Mouse (Mus musculus) midbrain, embryonic 11.5 days (tissue): Measurements from ENCODE around the gene Rft1. TPM values are rescaled to one million over a fixed set of nuclear protein-coding genes. Genes with fewer than 3 reads are reported as not detected.

Experiments used
- ATAC-seq: fragments of 200-750 bp; cut with Nextera tagmentation; 2 replicates; pipeline ENCODE4 v1.8.0; 2017; ENCODE audit warnings: moderate TSS enrichment, moderate library complexity; ENCODE audit not compliant: low FRiP score
- DNase-seq: peaks from one replicate; pipeline ENCODE4 v3.0.0; 2015; ENCODE audit warnings: low spot score; ENCODE audit errors: missing footprints
- H3K27ac ChIP-seq: fragments of 300-500 bp; sonication (generic); 2 replicates; pipeline ENCODE4 v1.5.1; 2014; ENCODE audit warnings: low read depth, low read length
- H3K27me3 ChIP-seq: fragments of 300-500 bp; sonication (generic); 2 replicates; pipeline ENCODE4 v1.6.1; 2014; ENCODE audit warnings: mild to moderate bottlenecking, low read length, moderate library complexity, mixed read lengths; ENCODE audit not compliant: control insufficient read depth, insufficient read depth
- H3K36me3 ChIP-seq: fragments of 300-500 bp; sonication (generic); 2 replicates; pipeline ENCODE4 v1.6.1; 2014; ENCODE audit warnings: mild to moderate bottlenecking, low read length, moderate library complexity, mixed read lengths; ENCODE audit not compliant: control insufficient read depth, insufficient read depth
- H3K4me1 ChIP-seq: fragments of 300-500 bp; sonication (generic); 2 replicates; pipeline ENCODE4 v1.6.1; 2014; ENCODE audit warnings: low read length; ENCODE audit not compliant: control insufficient read depth, insufficient read depth
- H3K4me2 ChIP-seq: fragments of 300-500 bp; sonication (generic); 2 replicates; pipeline ENCODE4 v1.6.1; 2014; ENCODE audit warnings: mild to moderate bottlenecking, moderate library complexity
- H3K4me3 ChIP-seq: fragments of 300-500 bp; sonication (generic); 2 replicates; pipeline ENCODE4 v1.5.1; 2014; ENCODE audit warnings: low read depth, low read length
- H3K9ac ChIP-seq: fragments of 300-500 bp; sonication (generic); 2 replicates; pipeline ENCODE4 v1.6.1; 2014; ENCODE audit warnings: low read length
- H3K9me3 ChIP-seq: fragments of 300-500 bp; sonication (generic); 2 replicates; pipeline ENCODE4 v1.6.1; 2016; ENCODE audit warnings: low read length; ENCODE audit not compliant: control insufficient read depth
- WGBS: fragments of 180-500 bp; shearing (Covaris S2); extraction: QIAGEN DNeasy Blood & Tissue Kit; methylation state at CpG from one replicate; pipeline ENCODE4 v1.1.7; 2014; 5-methylcytosine and 5-hydroxymethylcytosine counted together
- polyA plus RNA-seq: library from polyadenylated mRNA; unstranded; fragments of >200 nt; fragmentation: Nextera tagmentation; extraction: Ambion mirVana; gene quantifications from 2 replicates; pipeline ENCODE4 v1.2.1, GENCODE M21; 2014

Rft1 gene
- polyA plus RNA-seq, 1 experiment from 2014 or later = 11.0 TPM

DNA sequence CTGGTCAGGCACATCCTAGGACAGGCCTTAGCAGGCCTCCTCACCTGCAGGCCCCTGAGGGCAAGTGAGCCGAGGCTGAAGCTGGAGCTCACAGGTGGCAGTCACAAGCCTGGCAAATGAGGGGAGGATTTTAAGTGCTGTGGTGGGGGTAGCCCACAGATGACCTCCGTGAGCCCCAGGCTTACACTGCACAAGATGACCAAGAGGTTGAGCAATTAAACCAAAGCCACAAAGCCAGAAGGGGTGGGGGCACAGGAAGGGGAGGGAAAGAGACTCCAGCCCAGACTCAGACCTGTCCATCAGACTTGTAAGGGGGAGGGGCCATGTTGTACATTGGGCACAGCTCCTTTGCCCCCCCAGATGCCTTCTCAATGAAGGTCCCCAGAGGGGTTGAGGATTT lies 37.4 kb upstream of the Rft1 start:
- no peak for DNase-seq
- ATAC-seq = no peak
- no peaks in the 10 kb centered on the region for H3K36me3 ChIP-seq
- no peaks in the 10 kb centered on the region; the same call in 1 of the 2 replicates for H3K4me1 ChIP-seq
- no peak overlapping the region for H3K4me3 ChIP-seq
- H3K27me3 ChIP-seq = no peaks in the 10 kb centered on the region
- H3K9ac ChIP-seq = no peak overlapping the region
- no peaks in the 10 kb centered on the region for H3K9me3 ChIP-seq
- no peak overlapping the region for H3K4me2 ChIP-seq
- H3K27ac ChIP-seq = no peak overlapping the region
- WGBS = 74% methylated on average over 2 of the region's 2 CpGs

DNA sequence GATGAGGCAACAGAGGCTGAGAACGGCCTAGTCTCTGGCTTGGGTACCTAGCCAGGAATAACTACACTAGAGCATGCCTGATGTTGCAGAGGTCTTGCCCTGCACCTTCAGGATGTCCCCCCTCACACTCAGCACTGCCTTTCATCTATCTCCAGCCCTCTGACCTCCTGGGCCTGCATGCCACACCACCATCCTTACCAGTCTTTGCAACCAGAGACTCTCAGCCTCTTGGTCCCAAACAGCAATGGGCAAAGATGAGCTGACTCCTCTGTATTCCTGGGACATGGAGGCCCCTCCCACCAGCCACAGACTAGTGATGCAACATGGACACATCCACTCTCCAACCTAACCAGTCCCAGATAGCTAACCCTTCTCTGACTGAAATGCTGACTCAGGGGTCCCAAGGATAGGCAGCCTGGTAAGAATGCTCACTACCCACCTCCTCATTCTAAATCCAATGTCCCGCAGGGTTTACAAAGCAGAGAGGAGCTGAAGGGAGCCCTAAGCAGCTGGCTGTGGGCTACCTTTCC lies 35.3 kb upstream of the Rft1 start:
- Histone ChIP-seq H3K4me3 (no peak overlapping the region), H3K4me2 (no peak overlapping the region), H3K4me1 (0 out of 2 replicates have a peak, but pooled peaks cover 2% of the 10 kb centered on the region), H3K9me3 (no peaks in the 10 kb centered on the region), H3K36me3 (no peaks in the 10 kb centered on the region), H3K27ac (no peak overlapping the region), H3K27me3 (no peaks in the 10 kb centered on the region), H3K9ac (no peak overlapping the region)
- ATAC-seq (no peak), DNase-seq (no peak)
- 81% methylated on average over 2 of the region's 2 CpGs for WGBS

DNA sequence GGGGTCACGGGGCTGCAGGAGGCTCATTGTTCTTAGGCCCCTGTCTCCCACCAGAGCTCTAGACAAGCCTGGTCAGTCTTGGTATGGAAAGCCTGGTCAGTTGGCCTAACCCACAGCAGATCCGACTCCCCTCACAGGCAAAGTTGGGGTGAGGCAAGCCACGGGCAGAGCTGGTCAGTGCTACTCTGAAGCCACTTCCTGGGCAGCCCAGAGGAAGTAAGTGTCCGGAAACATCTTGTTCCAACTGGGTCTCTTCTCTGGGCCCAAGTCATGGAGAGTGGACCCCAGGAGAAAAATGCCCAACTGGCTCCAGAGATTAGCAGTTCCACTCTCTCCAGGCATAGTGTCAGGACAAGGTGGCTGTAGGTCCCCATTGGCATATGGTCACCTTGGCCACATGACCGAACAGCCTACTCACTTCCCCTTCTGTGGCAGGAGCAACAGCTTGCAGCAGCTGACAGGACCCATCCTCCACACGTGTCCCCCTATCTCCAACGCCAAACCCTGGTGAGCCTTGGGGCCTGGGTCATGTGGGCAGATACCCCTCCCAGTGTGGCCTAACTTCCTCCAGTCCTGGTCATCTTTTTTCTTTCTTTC lies 34.1 kb upstream of the Rft1 start:
- Histone ChIP-seq H3K27me3 (no peaks in the 10 kb centered on the region), H3K4me2 (no peak overlapping the region), H3K4me1 (peaks cover 5% of the 10 kb centered on the region; the same call in 1 of the 2 replicates), H3K4me3 (no peak overlapping the region), H3K27ac (no peak overlapping the region), H3K36me3 (no peaks in the 10 kb centered on the region), H3K9me3 (no peaks in the 10 kb centered on the region), H3K9ac (no peak overlapping the region)
- no peak for DNase-seq
- WGBS = 81% methylated on average over 7 of the region's 7 CpGs
- no peak for ATAC-seq

DNA sequence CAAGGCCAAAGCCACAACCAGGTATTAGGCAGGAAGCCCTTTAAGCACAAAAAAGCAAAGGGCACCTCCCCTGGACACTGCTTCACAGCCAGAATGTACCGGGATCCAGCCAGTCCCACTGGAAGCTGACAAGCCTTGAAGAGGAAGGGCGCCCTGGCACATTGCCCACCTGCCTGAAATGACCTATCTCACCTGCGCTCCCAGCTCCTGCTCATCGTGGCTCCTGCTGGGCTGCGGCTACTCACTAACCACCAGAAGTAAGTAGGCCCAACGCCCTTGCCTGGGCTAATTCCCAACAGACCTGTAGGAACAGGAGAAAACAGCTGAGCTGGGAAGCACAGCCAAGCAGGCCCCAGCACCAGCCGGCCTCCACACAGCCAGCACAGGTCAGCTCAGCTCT lies 32.0 kb upstream of the Rft1 start:
- ATAC-seq (no peak), DNase-seq (no peak)
- no peaks in the 10 kb centered on the region for H3K36me3 ChIP-seq
- 86% methylated on average over 7 of the region's 7 CpGs for WGBS
- H3K27ac ChIP-seq = no peak overlapping the region
- H3K4me1 ChIP-seq = peaks cover 18% of the 10 kb centered on the region
- H3K9ac ChIP-seq = no peak overlapping the region
- no peaks in the 10 kb centered on the region for H3K9me3 ChIP-seq
- peaks cover 9% of the 10 kb centered on the region for H3K27me3 ChIP-seq
- H3K4me3 ChIP-seq = no peak overlapping the region
- no peak overlapping the region for H3K4me2 ChIP-seq

DNA sequence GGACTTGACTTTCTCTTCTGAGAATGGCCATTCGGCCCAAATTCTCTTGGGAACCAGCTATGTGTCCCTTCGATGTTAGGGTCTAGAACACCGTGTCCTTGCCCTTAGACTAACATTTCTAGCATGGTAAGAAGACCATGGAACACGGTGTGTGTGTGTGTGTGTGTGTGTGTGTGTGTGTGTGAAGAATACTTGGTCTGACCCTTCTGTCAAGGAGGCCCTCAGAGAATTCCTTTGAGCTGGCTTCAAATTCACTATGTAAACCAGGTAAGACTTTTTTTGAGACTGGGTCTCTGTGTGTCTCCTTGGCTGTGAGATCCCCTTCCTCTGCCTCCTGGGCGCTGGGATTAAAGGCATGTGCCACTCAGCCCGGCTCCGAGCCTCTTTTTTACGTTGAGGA lies 31.6 kb upstream of the Rft1 start:
- peaks cover 18% of the 10 kb centered on the region for H3K4me1 ChIP-seq
- no peak for ATAC-seq
- H3K4me2 ChIP-seq = no peak overlapping the region
- WGBS = 87% methylated on average over 8 of the region's 8 CpGs
- no peak for DNase-seq
- no peak overlapping the region for H3K27ac ChIP-seq
- no peaks in the 10 kb centered on the region for H3K36me3 ChIP-seq
- H3K9me3 ChIP-seq = no peaks in the 10 kb centered on the region
- H3K27me3 ChIP-seq = peaks cover 9% of the 10 kb centered on the region
- no peak overlapping the region for H3K9ac ChIP-seq
- no peak overlapping the region for H3K4me3 ChIP-seq

DNA sequence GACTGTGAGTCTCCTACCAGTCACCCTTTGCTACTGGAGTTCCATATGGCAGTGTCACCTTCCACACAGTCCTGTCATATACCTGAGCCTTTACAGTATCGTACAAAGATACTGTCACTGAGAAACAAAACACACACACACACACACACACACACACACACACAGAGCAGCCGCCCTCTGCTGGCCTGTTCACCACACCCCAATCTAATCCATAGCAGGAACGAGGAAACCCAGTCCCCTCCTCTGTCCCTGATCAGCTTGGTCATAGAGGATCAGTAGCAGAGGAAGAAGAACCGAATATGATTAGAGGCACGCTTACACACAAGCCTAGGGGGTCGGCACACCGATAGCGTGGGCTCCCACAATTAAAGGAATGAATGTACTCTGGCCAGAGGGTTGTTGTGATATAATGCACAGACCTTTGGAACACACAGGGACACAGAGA lies 29.9 kb upstream of the Rft1 start:
- H3K4me3 ChIP-seq = no peak overlapping the region
- H3K36me3 ChIP-seq = no peaks in the 10 kb centered on the region
- peaks cover 9% of the 10 kb centered on the region for H3K27me3 ChIP-seq
- 69% methylated on average over 8 of the region's 8 CpGs for WGBS
- H3K9me3 ChIP-seq = no peaks in the 10 kb centered on the region
- no peak for ATAC-seq
- H3K4me1 ChIP-seq = peaks cover 18% of the 10 kb centered on the region
- no peak for DNase-seq
- H3K27ac ChIP-seq = no peak overlapping the region
- H3K4me2 ChIP-seq = no peak overlapping the region
- no peak overlapping the region for H3K9ac ChIP-seq

DNA sequence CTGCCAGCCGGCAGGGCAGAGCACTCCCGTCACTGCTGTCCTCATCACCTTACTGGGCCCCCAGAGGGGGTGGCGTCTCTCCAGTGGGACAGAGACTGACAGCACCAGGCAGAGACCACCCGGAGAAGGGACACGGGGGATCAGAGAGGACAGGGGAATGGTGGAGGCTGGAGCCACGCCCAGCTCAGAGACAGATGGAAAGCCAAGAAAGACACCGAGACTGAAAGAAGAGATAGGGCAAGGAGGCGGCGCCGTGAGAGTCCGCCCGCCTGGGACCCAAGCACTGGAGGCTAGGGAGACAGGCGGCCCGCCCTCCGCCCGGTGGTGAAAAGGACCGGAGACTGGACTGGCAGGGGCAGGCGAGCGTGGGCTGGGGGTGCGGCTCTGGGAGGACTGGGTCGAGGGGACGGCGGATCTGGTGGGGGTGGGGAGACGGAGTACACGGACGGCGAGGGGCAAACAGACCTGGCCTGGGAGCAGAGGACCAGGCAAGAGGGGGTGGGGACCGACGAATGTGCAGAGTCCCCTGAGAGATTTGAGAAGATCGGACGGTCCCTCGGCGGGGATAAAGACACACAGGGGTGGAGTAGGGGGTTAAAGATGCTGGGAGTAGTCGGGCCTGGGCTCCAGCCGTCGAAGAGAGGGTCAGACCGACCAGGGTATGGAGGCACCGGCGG lies 28.9 kb upstream of the Rft1 start:
- H3K4me3 ChIP-seq = peak overlapping the region; percentile 41
- H3K9me3 ChIP-seq = no peaks in the 10 kb centered on the region
- peak; percentile 71 for ATAC-seq
- no peak overlapping the region for H3K27ac ChIP-seq
- DNase-seq = peak; percentile 95
- peak overlapping the region; percentile 58 for H3K9ac ChIP-seq
- H3K27me3 ChIP-seq = peaks cover 9% of the 10 kb centered on the region
- peaks cover 18% of the 10 kb centered on the region for H3K4me1 ChIP-seq
- no peaks in the 10 kb centered on the region for H3K36me3 ChIP-seq
- WGBS = 1% methylated on average over 38 of the region's 39 CpGs
- peak overlapping the region; percentile 56 for H3K4me2 ChIP-seq

DNA sequence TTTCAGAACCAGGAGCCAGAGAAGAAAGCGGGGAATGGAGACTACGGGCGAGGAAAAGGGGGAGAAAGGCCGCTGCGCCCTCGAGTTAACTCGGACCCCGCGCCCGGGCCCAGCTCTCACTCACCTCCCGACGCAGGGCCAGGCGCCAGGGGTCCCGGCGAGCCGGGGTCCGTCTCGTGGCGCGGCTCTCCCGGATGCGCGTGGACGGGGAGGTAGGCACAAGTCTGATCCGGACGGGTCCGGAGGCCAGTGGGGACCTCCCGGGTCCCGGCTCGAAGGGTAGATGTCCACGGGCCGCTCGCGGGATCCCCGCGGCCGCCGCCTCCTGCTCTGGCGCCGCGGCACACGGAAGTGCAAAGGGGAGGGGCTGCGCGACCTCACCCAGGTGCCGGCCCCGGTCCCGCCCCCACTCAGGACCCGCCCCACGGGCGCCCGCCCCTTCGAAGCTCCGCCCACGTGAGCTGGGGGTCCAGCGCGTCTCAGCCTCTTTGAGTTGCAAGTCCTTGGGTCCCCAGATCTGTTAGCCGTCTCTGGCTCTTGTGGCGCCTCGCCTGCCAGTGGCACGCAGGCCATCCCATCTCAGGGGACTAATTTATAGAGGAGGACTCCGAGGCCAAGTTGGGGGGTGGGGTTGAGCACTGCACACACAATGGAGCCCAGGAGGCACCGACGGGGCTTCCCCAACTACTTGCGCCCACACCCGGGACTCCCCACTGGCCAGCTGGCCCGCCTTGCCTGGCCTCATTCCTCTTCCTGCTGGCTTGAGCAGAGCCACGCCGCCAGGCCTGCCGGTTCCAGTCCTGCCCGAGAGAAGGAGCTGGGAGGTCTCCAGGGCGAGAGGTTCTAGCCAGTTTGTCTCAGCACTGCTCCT lies 28.1 kb upstream of the Rft1 start, which contains the start of gene Prkcd:
TSS of gene Prkcd (minus strand) at position 355 of the 871 bp plus-strand sequence.
- Histone ChIP-seq H3K27ac (no peak within 1 kb of the TSS), H3K4me1 (peaks cover 18% of the 10 kb centered on the region), H3K27me3 (peaks cover 9% of the 10 kb centered on the region), H3K9ac (peak within 1 kb of the TSS; percentile 58), H3K9me3 (no peaks in the 10 kb centered on the region), H3K4me3 (peak within 1 kb of the TSS; percentile 41), H3K4me2 (peak within 1 kb of the TSS; percentile 56), H3K36me3 (no peaks in the 10 kb centered on the region)
- DNase-seq = peak; percentile 95
- peak; percentile 58 for ATAC-seq
- WGBS = under 1% methylated on average over 69 of the region's 71 CpGs
